Mouse (Mus musculus) hematopoietic stem cell, adult 5-6 weeks (primary cell): ENCODE results near the gene Gm21541. TPM values are rescaled to one million over a fixed set of nuclear protein-coding genes. Genes with fewer than 3 reads are reported as not detected.
"Not testable (repeated sequence)": the region's sequence is repeated elsewhere in the genome, so short reads cannot be mapped to it uniquely, and the experiment has no call there.

Source experiments
- ATAC-seq, 2 experiments: fragments of 125-278 bp in 1 of 2; replicated peaks in 1 of 2; 2 replicates each; pipeline ENCODE4 v1.8.0; 2016 to 2017; ENCODE audit warnings: inconsistent platforms in 2 of 2, mild to moderate bottlenecking in 2 of 2, moderate number of reproducible peaks in 2 of 2, low read depth in 1 of 2, moderate TSS enrichment in 1 of 2; ENCODE audit not compliant: low FRiP score in 2 of 2, poor library complexity in 2 of 2, severe bottlenecking in 2 of 2, insufficient read depth in 1 of 2, low TSS enrichment in 1 of 2
- total RNA-seq: library from RNA; stranded (forward); fragments of 172-1452, 232-1000 nt; gene quantifications from 2 replicates; pipeline ENCODE4 v1.2.3, GENCODE M21; 2017

The Gm21541 gene
- total RNA-seq: not detected in 2 replicates

DNA sequence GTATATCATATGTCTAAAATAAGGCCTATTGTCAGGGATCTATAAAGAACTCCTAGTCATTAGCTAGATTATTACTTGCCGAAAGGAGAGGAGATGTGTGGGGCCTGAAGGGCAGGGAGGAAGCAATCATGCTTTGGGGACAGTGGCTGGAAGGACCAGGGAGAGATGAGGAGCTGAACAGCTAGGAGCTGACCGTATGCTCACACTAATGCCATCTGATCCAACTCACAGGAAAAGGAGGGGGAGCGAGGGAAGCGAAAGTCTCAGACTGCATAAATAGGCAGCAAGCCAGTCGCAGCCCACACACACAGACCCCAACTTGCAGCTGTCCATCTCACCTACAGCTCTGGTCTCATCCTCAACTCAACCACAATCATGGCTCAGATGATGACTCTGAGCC is at the start of gene Gm21541:
TSS of gene Gm21541 (plus strand) at position 301 of the 400 bp plus-strand sequence.
- not testable (repeated sequence) for ATAC-seq

DNA sequence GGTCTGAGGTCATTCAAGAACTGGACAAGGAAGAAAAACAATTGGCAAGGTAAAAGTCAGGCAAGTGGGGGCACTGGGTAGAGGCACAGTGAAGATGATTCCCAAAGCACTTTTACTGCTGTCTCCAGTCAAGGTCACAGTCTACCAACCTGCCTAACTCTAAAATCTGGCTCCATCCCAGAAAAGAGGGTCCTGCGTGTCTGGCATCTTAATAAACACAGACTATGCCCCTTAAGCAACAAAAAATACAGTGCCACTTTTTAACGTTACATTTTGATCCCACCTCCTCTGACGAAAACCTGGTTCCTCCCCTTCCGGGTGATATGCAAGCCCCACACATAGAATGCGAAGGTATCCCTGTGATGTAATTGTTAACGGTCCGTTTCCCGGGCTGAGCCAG is 37.9 kb downstream of the Gm21541 start, which contains the start of gene Gm20878:
TSS of gene Gm20878 (plus strand) at position 301 of the 400 bp plus-strand sequence.
- ATAC-seq: not testable (repeated sequence)

Other genes with a start within 250 kb of the Gm21541 start
- gene Cntfr, start 206.5 kb upstream of the Gm21541 start, total RNA-seq: not detected in 2 replicates
- gene Il11ra1, start 203.6 kb upstream of the Gm21541 start, total RNA-seq: 141 and 178 TPM in 2 replicates
- gene Rpp25l, start 190.1 kb upstream of the Gm21541 start, total RNA-seq: 20.6 and 22.8 TPM in 2 replicates
- gene Dctn3, start 180.4 kb upstream of the Gm21541 start, total RNA-seq: 32.8 and 62.5 TPM in 2 replicates
- not detected in 2 replicates for gene Arid3c, start 172.5 kb upstream of the Gm21541 start, total RNA-seq
- gene Galt, start 148.4 kb upstream of the Gm21541 start, total RNA-seq: 45.2 and 55.0 TPM in 2 replicates
- 47.3 and 60.0 TPM in 2 replicates for gene Sigmar1, start 147.5 kb upstream of the Gm21541 start, total RNA-seq
- gene Ccl27a, start 129.4 kb upstream of the Gm21541 start, total RNA-seq: 17.0 and 36.8 TPM in 2 replicates
- 1.8 and 2.3 TPM in 2 replicates for gene Gm20878, start 38.0 kb downstream of the Gm21541 start, total RNA-seq
- gene Fam205a4, start 62.4 kb downstream of the Gm21541 start, total RNA-seq: not detected in 2 replicates
- gene Gm21093, start 131.1 kb downstream of the Gm21541 start, total RNA-seq: 0.40 and 0.56 TPM in 2 replicates
- not detected in 2 replicates for gene Gm3893, start 187.6 kb downstream of the Gm21541 start, total RNA-seq
- gene Gm13304, start 211.2 kb downstream of the Gm21541 start, total RNA-seq: not detected in 2 replicates
- not detected in 2 replicates for gene Gm13306, start 249.8 kb downstream of the Gm21541 start, total RNA-seq